Mouse (Mus musculus) kidney, postnatal 0 days (tissue): ENCODE measurements at regions not wholly inside any gene's neighbourhood (a gene's known extent, or its start where the extent isn't known, plus 50 kb on each side); places are given as distances from the start of the nearest gene placed in this dataset.

ENCODE experiments used
- ATAC-seq: fragments of 200-750 bp; cut with Nextera tagmentation; replicated peaks from 2 replicates; pipeline ENCODE4 v1.8.0; 2017; ENCODE audit warnings: low read depth, moderate number of reproducible peaks, moderate TSS enrichment, moderate library complexity; ENCODE audit not compliant: low FRiP score
- DNase-seq: peaks from one replicate; pipeline ENCODE4 v3.0.0-alpha.2; 2016; ENCODE audit warnings: low spot score
- H3K27ac ChIP-seq: fragments of 300-500 bp; sonication (generic); 2 replicates; pipeline ENCODE4 v1.5.1; 2014; ENCODE audit warnings: mild to moderate bottlenecking
- H3K27me3 ChIP-seq: fragments of 300-500 bp; sonication (generic); 2 replicates; pipeline ENCODE4 v1.6.1; 2014; ENCODE audit warnings: low read length, mixed read lengths; ENCODE audit not compliant: insufficient read depth
- H3K36me3 ChIP-seq: fragments of 300-500 bp; sonication (generic); 2 replicates; pipeline ENCODE4 v1.6.1; 2014; ENCODE audit warnings: low read length, mixed read lengths; ENCODE audit not compliant: insufficient read depth
- H3K4me1 ChIP-seq: fragments of 300-500 bp; sonication (generic); replicated peaks from 2 replicates; pipeline ENCODE4 v1.6.1; 2014; ENCODE audit warnings: antibody characterized with exemption, low read length, mixed read lengths; ENCODE audit not compliant: insufficient read depth
- H3K4me2 ChIP-seq: fragments of 300-500 bp; sonication (generic); 2 replicates; pipeline ENCODE4 v1.6.1; 2014; ENCODE audit warnings: mild to moderate bottlenecking, low read length, moderate library complexity, mixed read lengths
- H3K4me3 ChIP-seq: fragments of 300-500 bp; sonication (generic); replicated peaks from 2 replicates; pipeline ENCODE4 v1.5.1; 2014; ENCODE audit warnings: low read depth, low read length
- H3K9ac ChIP-seq: fragments of 300-500 bp; sonication (generic); 2 replicates; pipeline ENCODE4 v1.6.1; 2014; ENCODE audit warnings: low read depth, low read length
- H3K9me3 ChIP-seq: fragments of 300-500 bp; sonication (generic); replicated peaks from 2 replicates; pipeline ENCODE4 v1.6.1; 2016; ENCODE audit warnings: low read length, inconsistent platforms, mixed read lengths
- CTCF ChIP-seq: IDR thresholded peaks from 2 replicates; pipeline ENCODE4 v1.5.1; 2016; ENCODE audit warnings: antibody characterized with exemption, low read depth, mild to moderate bottlenecking, moderate library complexity
- WGBS: fragments of 180-500 bp; shearing (Covaris S2); extraction: QIAGEN DNeasy Blood & Tissue Kit; methylation state at CpG from one replicate; pipeline ENCODE4 v1.1.7; 2014; 5-methylcytosine and 5-hydroxymethylcytosine counted together

GRCm38 (mm10) chr9:61851331-61851730, 63.0 kb downstream of the Rplp1 start:
- H3K9me3 ChIP-seq: no peaks in the 10 kb centered on the region
- no peaks in the 10 kb centered on the region for H3K27me3 ChIP-seq
- no peaks in the 10 kb centered on the region for H3K4me1 ChIP-seq
- TF ChIP-seq CTCF: no peak
- 98% methylated on average over 3 of the region's 3 CpGs for WGBS
- H3K27ac ChIP-seq: no peak overlapping the region
- ATAC-seq: no peak
- no peak overlapping the region for H3K4me2 ChIP-seq
- no peak overlapping the region for H3K9ac ChIP-seq
- H3K4me3 ChIP-seq: no peak overlapping the region
- H3K36me3 ChIP-seq: no peaks in the 10 kb centered on the region
- DNase-seq: no peak

DNA sequence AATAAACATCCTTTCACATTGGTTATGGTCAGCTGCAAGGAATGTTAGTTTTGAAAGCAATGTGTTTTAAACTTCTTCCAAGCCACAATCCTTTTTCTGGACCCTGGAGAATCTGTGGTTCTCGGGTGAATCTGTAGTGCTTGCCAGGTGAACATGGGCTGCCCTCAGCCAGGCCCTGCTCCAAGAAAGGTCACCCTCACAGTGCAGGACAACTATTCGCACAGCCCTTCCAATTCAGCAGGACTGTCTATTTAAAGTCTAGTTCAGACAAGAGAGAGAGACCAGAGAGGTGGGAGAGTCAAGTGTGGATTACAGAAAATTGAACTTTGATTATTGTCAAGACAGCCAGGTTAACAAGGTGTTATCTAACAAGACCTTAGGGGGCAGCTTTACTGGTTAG, 65.9 kb downstream of the Rplp1 start:
- H3K4me3 ChIP-seq: no peak overlapping the region
- no peak for TF ChIP-seq CTCF
- no peak overlapping the region for H3K9ac ChIP-seq
- H3K36me3 ChIP-seq: no peaks in the 10 kb centered on the region
- 72% methylated on average over 2 of the region's 2 CpGs for WGBS
- no peaks in the 10 kb centered on the region for H3K4me1 ChIP-seq
- no peak overlapping the region for H3K4me2 ChIP-seq
- no peaks in the 10 kb centered on the region for H3K27me3 ChIP-seq
- DNase-seq (no peak), ATAC-seq (no peak)
- H3K27ac ChIP-seq: no peak overlapping the region
- H3K9me3 ChIP-seq: no peaks in the 10 kb centered on the region

DNA sequence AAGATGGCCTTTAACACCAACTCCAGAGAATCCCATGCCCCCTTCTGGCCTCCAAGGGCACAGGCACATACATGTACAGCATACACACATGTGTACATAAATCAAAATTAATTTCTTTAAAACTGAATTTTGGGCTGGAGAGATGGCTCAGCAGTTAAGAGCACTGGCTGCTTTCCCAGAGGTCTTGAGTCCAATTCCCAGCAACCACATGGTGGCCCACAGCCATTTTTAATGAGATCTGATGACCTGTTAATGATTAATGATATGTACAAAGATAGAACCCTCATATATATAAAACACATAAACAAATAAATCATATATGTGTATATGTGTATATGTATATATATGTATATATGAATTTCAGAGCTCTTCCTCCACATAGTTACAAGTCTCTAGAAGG, 66.8 kb downstream of the Rplp1 start:
- no peak overlapping the region for H3K27ac ChIP-seq
- H3K9ac ChIP-seq: no peak overlapping the region
- H3K27me3 ChIP-seq: no peaks in the 10 kb centered on the region
- no peaks in the 10 kb centered on the region for H3K4me1 ChIP-seq
- H3K36me3 ChIP-seq: no peaks in the 10 kb centered on the region
- no peak for TF ChIP-seq CTCF
- H3K4me2 ChIP-seq: no peak overlapping the region
- H3K9me3 ChIP-seq: no peaks in the 10 kb centered on the region
- no peak for DNase-seq
- no peak overlapping the region for H3K4me3 ChIP-seq
- no peak for ATAC-seq

DNA sequence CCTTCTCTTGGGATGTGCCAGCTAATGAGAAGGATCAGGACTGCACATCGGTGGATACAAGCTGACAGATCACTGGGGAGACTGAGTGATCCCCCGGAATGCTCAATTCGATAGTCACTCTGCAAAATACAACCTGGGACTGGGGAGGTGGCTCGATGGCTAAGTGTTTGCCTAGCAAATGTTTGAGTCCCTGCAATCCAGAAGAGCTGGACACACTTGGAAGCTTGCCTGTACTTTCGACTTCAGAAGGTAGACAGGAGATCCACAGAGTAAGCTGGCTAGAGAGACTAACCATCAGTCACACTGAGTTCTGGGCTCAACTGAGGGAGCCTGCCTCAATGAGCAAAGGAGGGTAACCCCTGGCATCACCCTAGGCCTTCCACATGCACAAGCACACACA, 69.7 kb downstream of the Rplp1 start:
- no peak for ATAC-seq
- 87% methylated on average over 5 of the region's 5 CpGs for WGBS
- no peaks in the 10 kb centered on the region for H3K9me3 ChIP-seq

GRCm38 (mm10) chr9:61844141-61844540, 70.2 kb downstream of the Rplp1 start:
- no peaks in the 10 kb centered on the region for H3K9me3 ChIP-seq
- H3K27ac ChIP-seq: no peak overlapping the region
- no peaks in the 10 kb centered on the region for H3K27me3 ChIP-seq
- no peaks in the 10 kb centered on the region; the same call in 1 of the 2 replicates for H3K4me1 ChIP-seq
- WGBS: 81% methylated on average over 8 of the region's 8 CpGs
- H3K4me2 ChIP-seq: no peak overlapping the region
- H3K36me3 ChIP-seq: no peaks in the 10 kb centered on the region
- H3K4me3 ChIP-seq: no peak overlapping the region
- TF ChIP-seq CTCF: no peak
- ATAC-seq: no peak
- no peak for DNase-seq
- H3K9ac ChIP-seq: no peak overlapping the region

More for the DNA sequence above, 69.7 kb downstream of the Rplp1 start:
- H3K4me2 ChIP-seq: no peak overlapping the region
- TF ChIP-seq CTCF: no peak
- no peaks in the 10 kb centered on the region for H3K27me3 ChIP-seq
- no peaks in the 10 kb centered on the region for H3K36me3 ChIP-seq
- H3K4me3 ChIP-seq: no peak overlapping the region
- H3K9ac ChIP-seq: no peak overlapping the region
- H3K27ac ChIP-seq: no peak overlapping the region
- DNase-seq: no peak
- H3K4me1 ChIP-seq: no peaks in the 10 kb centered on the region; the same call in 1 of the 2 replicates

DNA sequence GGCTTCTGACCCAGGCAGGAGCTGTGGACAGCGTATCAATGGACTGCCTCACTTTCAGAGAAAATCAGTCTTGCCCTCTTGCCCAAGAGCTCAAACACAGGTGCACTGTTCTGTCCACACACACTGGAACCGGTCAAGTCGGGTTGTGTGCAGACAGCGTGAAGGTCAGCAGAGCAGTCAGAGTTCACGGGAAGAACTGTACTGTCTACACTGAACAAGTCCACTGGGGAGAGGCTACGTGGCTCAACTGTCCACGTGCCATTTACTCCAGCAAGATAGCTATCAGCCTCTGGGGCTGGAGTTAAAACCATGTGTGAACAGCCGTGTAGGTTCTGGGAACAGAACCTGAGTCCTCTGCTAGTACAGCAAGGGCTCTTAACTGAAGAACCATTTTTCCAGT, 70.8 kb downstream of the Rplp1 start:
- Histone ChIP-seq H3K4me2 (no peak overlapping the region), H3K27ac (no peak overlapping the region)
- no peak for TF ChIP-seq CTCF

DNA sequence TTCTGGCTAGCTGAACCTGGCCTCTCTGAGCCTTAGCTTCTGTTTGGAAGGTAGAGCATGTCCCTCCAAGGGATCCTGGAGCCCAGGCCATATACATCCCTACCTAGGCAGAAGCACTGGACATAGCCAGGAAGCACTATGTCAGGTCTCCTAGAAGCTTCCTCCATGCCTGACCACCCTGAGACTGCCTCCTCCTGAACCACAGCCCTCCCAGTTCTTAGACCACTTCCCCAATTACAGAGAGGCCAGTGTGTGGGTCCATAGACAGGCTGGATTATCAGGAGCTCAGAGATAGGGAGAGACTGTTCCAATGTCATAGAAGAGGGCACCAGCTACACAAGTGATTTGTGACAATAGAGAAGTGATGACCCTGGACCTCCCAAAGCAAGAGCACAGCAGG, 72.0 kb downstream of the Rplp1 start:
- Histone ChIP-seq H3K4me2 (no peak overlapping the region), H3K36me3 (no peaks in the 10 kb centered on the region), H3K27ac (no peak overlapping the region), H3K27me3 (no peaks in the 10 kb centered on the region), H3K4me3 (no peak overlapping the region), H3K4me1 (no peaks in the 10 kb centered on the region; the same call in 1 of the 2 replicates), H3K9ac (no peak overlapping the region), H3K9me3 (no peaks in the 10 kb centered on the region)
- TF ChIP-seq CTCF: no peak
- DNase-seq (no peak), ATAC-seq (no peak)

More for the DNA sequence above, 70.8 kb downstream of the Rplp1 start:
- Histone ChIP-seq H3K27me3 (no peaks in the 10 kb centered on the region), H3K4me3 (no peak overlapping the region), H3K9ac (no peak overlapping the region), H3K36me3 (no peaks in the 10 kb centered on the region), H3K4me1 (no peaks in the 10 kb centered on the region; the same call in 1 of the 2 replicates), H3K9me3 (no peaks in the 10 kb centered on the region)
- ATAC-seq (no peak), DNase-seq (no peak)
- WGBS: 69% methylated on average over 8 of the region's 8 CpGs
